Mouse (Mus musculus) liver, embryonic 16.5 days (tissue): ENCODE results near the gene Fcgr3. TPM values are rescaled to one million over a fixed set of nuclear protein-coding genes. Genes with fewer than 3 reads are reported as not detected.
"Not testable (repeated sequence)": the region's sequence is repeated elsewhere in the genome, so short reads cannot be mapped to it uniquely, and the experiment has no call there.

Source experiments
- ATAC-seq: fragments of 200-750 bp; cut with Nextera tagmentation; 2 replicates; pipeline ENCODE4 v1.8.0; 2017; ENCODE audit warnings: low read depth, mild to moderate bottlenecking, moderate number of reproducible peaks, moderate library complexity
- H3K27ac ChIP-seq: fragments of 300-500 bp; sonication (generic); 2 replicates; pipeline ENCODE4 v1.5.1; 2014; ENCODE audit warnings: mild to moderate bottlenecking, low read length
- H3K27me3 ChIP-seq: fragments of 300-500 bp; sonication (generic); 2 replicates; pipeline ENCODE4 v1.6.1; 2014; ENCODE audit warnings: low read depth, low read length, mixed read lengths; ENCODE audit not compliant: control insufficient read depth, insufficient read depth
- H3K36me3 ChIP-seq: fragments of 300-500 bp; sonication (generic); 2 replicates; pipeline ENCODE4 v1.6.1; 2014; ENCODE audit warnings: mild to moderate bottlenecking; ENCODE audit not compliant: control insufficient read depth, insufficient read depth
- H3K4me1 ChIP-seq: fragments of 300-500 bp; sonication (generic); 2 replicates; pipeline ENCODE4 v1.6.1; 2014; ENCODE audit warnings: low read depth, low read length, mixed read lengths; ENCODE audit not compliant: control insufficient read depth
- H3K4me2 ChIP-seq: fragments of 300-500 bp; sonication (generic); 2 replicates; pipeline ENCODE4 v1.6.1; 2014; ENCODE audit warnings: low read depth, low read length, mixed read lengths
- H3K4me3 ChIP-seq: fragments of 300-500 bp; sonication (generic); 2 replicates; pipeline ENCODE4 v1.5.1; 2014; ENCODE audit warnings: low read depth, mild to moderate bottlenecking, low read length
- H3K9ac ChIP-seq: fragments of 300-500 bp; sonication (generic); 2 replicates; pipeline ENCODE4 v1.6.1; 2014; ENCODE audit warnings: low read depth, low read length
- H3K9me3 ChIP-seq: fragments of 300-500 bp; sonication (generic); replicated peaks from 2 replicates; pipeline ENCODE4 v1.6.1; 2016; ENCODE audit warnings: low read length; ENCODE audit not compliant: control insufficient read depth
- WGBS: fragments of 180-500 bp; shearing (Covaris S2); extraction: QIAGEN DNeasy Blood & Tissue Kit; methylation state at CpG from one replicate; pipeline ENCODE4 v1.1.7; 2014; ENCODE audit not compliant: insufficient replicate concordance; 5-methylcytosine and 5-hydroxymethylcytosine counted together
- polyA plus RNA-seq: library from polyadenylated mRNA; unstranded; fragments of >200 nt; fragmentation: Nextera tagmentation; extraction: Ambion mirVana; gene quantifications from 2 replicates; pipeline ENCODE4 v1.2.1, GENCODE M21; 2015

Fcgr3 gene
- polyA plus RNA-seq, 1 experiment from 2014 or later, result 30.3 TPM

GRCm38 (mm10) chr1:171065243-171065587 is 480 bp upstream of the Fcgr3 start:
- peaks cover 24% of the 10 kb centered on the region for H3K27me3 ChIP-seq
- under 1% methylated on average over 17 of the region's 35 CpGs for WGBS
- H3K9me3 ChIP-seq, H3K27ac ChIP-seq, H3K36me3 ChIP-seq, H3K9ac ChIP-seq: not testable (repeated sequence)
- peak overlapping the region; percentile 35; the same call in 1 of the 2 replicates for H3K4me3 ChIP-seq
- H3K4me2 ChIP-seq, result peak overlapping the region; percentile 48
- peak; percentile 44 for ATAC-seq
- H3K4me1 ChIP-seq, result peaks cover 10% of the 10 kb centered on the region

GRCm38 (mm10) chr1:171063569-171064490 is 905 bp downstream of the Fcgr3 start:
- Histone ChIP-seq H3K4me3 (peak overlapping the region; percentile 45), H3K4me2 (peak overlapping the region; percentile 59), H3K27me3 (peaks cover 15% of the 10 kb centered on the region), H3K4me1 (peaks cover 12% of the 10 kb centered on the region)
- ATAC-seq, result peak; percentile 73
- whole genome bisulfite sequencing, result 8% methylated on average over 36 of the region's 61 CpGs
- H3K27ac ChIP-seq, H3K9me3 ChIP-seq, H3K9ac ChIP-seq, H3K36me3 ChIP-seq: not testable (repeated sequence)

- Histone ChIP-seq H3K4me3 (no peak overlapping the region), H3K27me3 (peaks cover 11% of the 10 kb centered on the region), H3K4me2 (no peak overlapping the region), H3K9me3 (no peaks in the 10 kb centered on the region), H3K4me1 (peaks cover 12% of the 10 kb centered on the region), H3K27ac (no peak overlapping the region), H3K36me3 (no peaks in the 10 kb centered on the region), H3K9ac (no peak overlapping the region)
- ATAC-seq, result no peak
- 64% methylated on average over 3 of the region's 3 CpGs for WGBS
Observed at GRCm38 (mm10) chr1:171061566-171061965, 3.2 kb downstream of the Fcgr3 start.

DNA sequence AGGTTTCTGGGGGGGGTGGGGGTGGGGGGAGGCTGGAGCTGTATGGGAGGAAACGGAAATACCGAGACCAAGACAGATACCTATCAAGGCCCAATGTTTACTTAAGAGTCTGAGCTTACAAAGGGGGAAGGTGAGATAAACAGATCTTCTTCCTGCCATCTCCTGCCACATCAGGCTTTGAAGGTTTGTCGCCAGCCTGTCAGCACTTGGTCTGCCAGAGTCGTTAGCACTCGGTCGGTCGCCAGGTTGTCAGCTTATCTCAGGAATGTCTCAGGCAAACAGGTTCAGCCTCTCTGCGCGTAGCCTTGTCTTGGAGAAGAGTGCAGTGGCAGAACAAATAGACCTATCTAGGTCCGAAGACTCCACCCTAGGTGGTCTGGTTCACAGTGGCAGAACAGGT is 4.3 kb downstream of the Fcgr3 start:
- Histone ChIP-seq H3K27me3 (peaks cover 8% of the 10 kb centered on the region), H3K9me3 (no peaks in the 10 kb centered on the region), H3K4me2 (no peak overlapping the region), H3K4me3 (no peak overlapping the region), H3K27ac (0 out of 2 replicates have a peak overlapping the region, but pooled peaks have one; percentile 4), H3K9ac (no peak overlapping the region), H3K4me1 (peaks cover 12% of the 10 kb centered on the region), H3K36me3 (no peaks in the 10 kb centered on the region)
- 6% methylated on average over 10 of the region's 10 CpGs for WGBS
- ATAC-seq, result no peak

- Histone ChIP-seq H3K4me2 (no peak overlapping the region), H3K27me3 (peaks cover 4% of the 10 kb centered on the region), H3K4me1 (peaks cover 8% of the 10 kb centered on the region), H3K4me3 (peak overlapping the region; percentile 27; the same call in 1 of the 2 replicates), H3K9ac (no peak overlapping the region), H3K27ac (no peak overlapping the region), H3K36me3 (no peaks in the 10 kb centered on the region), H3K9me3 (no peaks in the 10 kb centered on the region)
- 17% methylated on average over 2 of the region's 2 CpGs for WGBS
- ATAC-seq, result no peak
Observed at GRCm38 (mm10) chr1:171059203-171059602, 5.5 kb downstream of the Fcgr3 start.

- no peak overlapping the region; the same call in 1 of the 2 replicates for H3K27ac ChIP-seq
- 68% methylated on average over 5 of the region's 5 CpGs for WGBS
- ATAC-seq, result peak; percentile 59
- no peaks in the 10 kb centered on the region for H3K36me3 ChIP-seq
- no peaks in the 10 kb centered on the region for H3K27me3 ChIP-seq
- H3K4me3 ChIP-seq, result no peak overlapping the region
- no peak overlapping the region for H3K4me2 ChIP-seq
- no peak overlapping the region for H3K9ac ChIP-seq
- no peaks in the 10 kb centered on the region for H3K9me3 ChIP-seq
- H3K4me1 ChIP-seq, result peaks cover 5% of the 10 kb centered on the region; the same call in 1 of the 2 replicates
Observed at GRCm38 (mm10) chr1:171057253-171057652, 7.5 kb downstream of the Fcgr3 start.

- 68% methylated on average over 6 of the region's 6 CpGs for WGBS
- ATAC-seq, result no peak
- Histone ChIP-seq H3K9me3 (no peaks in the 10 kb centered on the region), H3K27me3 (no peaks in the 10 kb centered on the region), H3K36me3 (no peaks in the 10 kb centered on the region), H3K4me1 (no peaks in the 10 kb centered on the region), H3K27ac (no peak overlapping the region), H3K4me3 (no peak overlapping the region), H3K9ac (no peak overlapping the region), H3K4me2 (no peak overlapping the region)
Observed at GRCm38 (mm10) chr1:171053305-171053704, 11.4 kb downstream of the Fcgr3 start.

GRCm38 (mm10) chr1:171050774-171051173 is 14.0 kb downstream of the Fcgr3 start:
- 38% methylated on average over 7 of the region's 7 CpGs for WGBS
- no peak for ATAC-seq

GRCm38 (mm10) chr1:171049263-171049662 is 15.5 kb downstream of the Fcgr3 start:
- no peak overlapping the region for H3K27ac ChIP-seq

More at GRCm38 (mm10) chr1:171050774-171051173, 14.0 kb downstream of the Fcgr3 start:
- Histone ChIP-seq H3K9ac (no peak overlapping the region), H3K27ac (no peak overlapping the region), H3K4me2 (no peak overlapping the region), H3K27me3 (no peaks in the 10 kb centered on the region), H3K4me3 (no peak overlapping the region), H3K9me3 (no peaks in the 10 kb centered on the region), H3K36me3 (no peaks in the 10 kb centered on the region), H3K4me1 (no peaks in the 10 kb centered on the region)

More at GRCm38 (mm10) chr1:171049263-171049662, 15.5 kb downstream of the Fcgr3 start:
- Histone ChIP-seq H3K36me3 (no peaks in the 10 kb centered on the region), H3K9ac (no peak overlapping the region), H3K4me2 (no peak overlapping the region), H3K4me3 (no peak overlapping the region), H3K27me3 (no peaks in the 10 kb centered on the region), H3K4me1 (no peaks in the 10 kb centered on the region; the same call in 1 of the 2 replicates), H3K9me3 (no peaks in the 10 kb centered on the region)
- 57% methylated on average over 10 of the region's 10 CpGs for WGBS
- ATAC-seq, result no peak
